Comparison of ENCODE assay signal across 9 mouse cellular contexts in genomic region chr19:45804593-45805368, GRCm38 (mm10). TPM values are rescaled to one million over a fixed set of nuclear protein-coding genes. Genes with fewer than 3 reads are reported as not detected.
DNase-seq lines count a peak whose midpoint lies in the region; ATAC-seq and TF ChIP-seq lines count a peak whose summit lies in the region.
"Had no signal": no experiment of that assay in that cellular context is flagged by ENCODE, and none has a peak within 500 bp of the region (broad histone marks: within the 10 kb centered on the region; RNA-seq: fewer than 3 reads in every experiment).

No protein-coding gene starts in this region.

- WGBS in embryonic facial prominence, embryonic 13.5 days = 24% methylated on average over 12 of the region's 12 CpGs
- 27% methylated on average over 12 of the region's 12 CpGs for WGBS in intestine, embryonic 14.5 days

- H3K9ac ChIP-seq in embryonic facial prominence, embryonic 13.5 days = no peak overlapping the region
- H3K9ac ChIP-seq in intestine, embryonic 14.5 days (ENCODE audit: low read length) = no peak overlapping the region
- H3K9ac ChIP-seq: embryonic facial prominence, embryonic 12.5 days had no signal

- intact Hi-C loops in heart, postnatal 36 days (cut with DNase I) = loop anchor here (2.0 kb wide), 2 partner anchors 148 to 210 kb away; no protein-coding TSS in a partner anchor
- intact Hi-C loops in left cerebral cortex, postnatal 25 days (cut with DNase I) = loop anchor here (2.0 to 10.0 kb wide), 2 partner anchors 210 to 1350 kb away; no protein-coding TSS in a partner anchor

- DNase-seq in heart, adult 11 months = peak; percentile 94
- no peak for DNase-seq in heart, postnatal 36 days
- DNase-seq in G1E (ENCODE audit: low spot score) = peak; percentile 75
- peak; percentile 64 for DNase-seq in intestine, embryonic 14.5 days (ENCODE audit: low spot score)
- DNase-seq in mesoderm, embryonic 11.5 days (ENCODE audit: low read depth, low spot score) = peak; percentile 67
- no peak for DNase-seq in left cerebral cortex, postnatal 25 days (ENCODE audit: low spot score in 2 of 2)
- DNase-seq in left cerebral cortex, adult 9 months (ENCODE audit: low spot score in 2 of 2) = no peak

- peaks cover 5% of the 10 kb centered on the region for H3K9me3 ChIP-seq in G1E (replicated peaks)
- no peaks in the 10 kb centered on the region for H3K9me3 ChIP-seq in embryonic facial prominence, embryonic 13.5 days
- H3K9me3 ChIP-seq in intestine, embryonic 14.5 days (ENCODE audit: control insufficient read depth, low read length) = no peaks in the 10 kb centered on the region
- H3K9me3 ChIP-seq: embryonic facial prominence, embryonic 12.5 days had no signal

- peak; percentile 75 for TF ChIP-seq CTCF in G1E (IDR thresholded peaks at IDR 0.05; ENCODE audit: low read depth, low read length)

- no peak overlapping the region for H3K4me2 ChIP-seq in embryonic facial prominence, embryonic 13.5 days
- no peak overlapping the region for H3K4me2 ChIP-seq in intestine, embryonic 14.5 days (ENCODE audit: low read length)
- H3K4me2 ChIP-seq: embryonic facial prominence, embryonic 12.5 days had no signal

- no peak overlapping the region for H3K27ac ChIP-seq in embryonic facial prominence, embryonic 13.5 days
- no peak overlapping the region for H3K27ac ChIP-seq in intestine, embryonic 14.5 days (ENCODE audit: low read depth)
- H3K27ac ChIP-seq: embryonic facial prominence, embryonic 12.5 days had no signal

- ATAC-seq in G1E (ENCODE audit: extremely low read depth, insufficient number of reproducible peaks, low FRiP score, poor library complexity, severe bottlenecking) = peak; percentile 28; the same call in 1 of the 2 replicates
- 0 out of 2 replicates have a peak, but pooled peaks have one; percentile 62 for ATAC-seq in embryonic facial prominence, embryonic 13.5 days (ENCODE audit: insufficient number of reproducible peaks, insufficient read depth, low FRiP score, low TSS enrichment, low read depth)
- ATAC-seq in intestine, embryonic 14.5 days (replicated peaks; ENCODE audit: low FRiP score, low TSS enrichment, low read depth) = 0 out of 2 replicates have a peak, but pooled peaks have one; percentile 43

- H3K4me3 ChIP-seq in G1E (ENCODE audit: low read depth, low read length) = no peak overlapping the region
- no peak overlapping the region for H3K4me3 ChIP-seq in embryonic facial prominence, embryonic 13.5 days
- no peak overlapping the region for H3K4me3 ChIP-seq in intestine, embryonic 14.5 days (ENCODE audit: low read depth, low read length)
- H3K4me3 ChIP-seq: embryonic facial prominence, embryonic 12.5 days had no signal

- H3K27me3 ChIP-seq in G1E (ENCODE audit: insufficient read depth, low read length) = peaks cover 25% of the 10 kb centered on the region
- no peaks in the 10 kb centered on the region; the same call in 1 of the 2 replicates for H3K27me3 ChIP-seq in embryonic facial prominence, embryonic 13.5 days
- H3K27me3 ChIP-seq in intestine, embryonic 14.5 days (replicated peaks; ENCODE audit: control insufficient read depth, insufficient read depth, low read length) = no peaks in the 10 kb centered on the region

- H3K36me3 ChIP-seq in G1E (replicated peaks) = no peaks in the 10 kb centered on the region
- no peaks in the 10 kb centered on the region for H3K36me3 ChIP-seq in embryonic facial prominence, embryonic 13.5 days
- H3K36me3 ChIP-seq in intestine, embryonic 14.5 days (ENCODE audit: control insufficient read depth, insufficient read depth, low read length) = no peaks in the 10 kb centered on the region
- H3K36me3 ChIP-seq: embryonic facial prominence, embryonic 12.5 days had no signal

- peaks cover 29% of the 10 kb centered on the region for H3K4me1 ChIP-seq in G1E (ENCODE audit: insufficient read depth, low read depth, low read length)
- peaks cover 6% of the 10 kb centered on the region; the same call in 1 of the 2 replicates for H3K4me1 ChIP-seq in embryonic facial prominence, embryonic 13.5 days
- H3K4me1 ChIP-seq in intestine, embryonic 14.5 days (replicated peaks; ENCODE audit: control insufficient read depth, insufficient read depth, low read length) = no peaks in the 10 kb centered on the region

RNA-seq across cellular contexts. Expression of gene Kcnip2, which starts 11.1 kb away (rescaled TPM):
- total RNA-seq in heart, postnatal 36 days (2021) = 100 to 1,000 TPM; 204 to 236 TPM
- not detected in 2 replicates for total RNA-seq in G1E (2014; fragmentation: Nextera tagmentation)
- total RNA-seq in G1E (2017) = 0.05 TPM in 1 of 2 replicates, not detected in the other
- not detected in 2 replicates for polyA plus RNA-seq in G1E (2012)
- polyA plus RNA-seq in embryonic facial prominence, embryonic 13.5 days (2015; fragmentation: Nextera tagmentation; extraction: Ambion mirVana) = 1.3 TPM in 2 replicates
- polyA plus RNA-seq in intestine, embryonic 14.5 days (2014; fragmentation: Nextera tagmentation; extraction: Ambion mirVana) = 1.3 and 1.6 TPM in 2 replicates
- 100 to 1,000 TPM; 141 to 165 TPM for total RNA-seq in left cerebral cortex, postnatal 25 days (2021)

RNA-seq across cellular contexts. Expression of gene Mgea5, which starts 21.1 kb away (rescaled TPM):
- 10 to 100 TPM; 74.5 to 76.1 TPM for total RNA-seq in heart, postnatal 36 days (2021)
- total RNA-seq in G1E (2014; fragmentation: Nextera tagmentation) (175 and 192 TPM in 2 replicates), G1E (2017) (247 and 283 TPM in 2 replicates)
- 66.4 and 74.3 TPM in 2 replicates for polyA plus RNA-seq in G1E (2012)
- polyA plus RNA-seq in embryonic facial prominence, embryonic 13.5 days (2015; fragmentation: Nextera tagmentation; extraction: Ambion mirVana) = 70.7 and 74.5 TPM in 2 replicates
- 55.0 and 58.9 TPM in 2 replicates for polyA plus RNA-seq in intestine, embryonic 14.5 days (2014; fragmentation: Nextera tagmentation; extraction: Ambion mirVana)
- total RNA-seq in left cerebral cortex, postnatal 25 days (2021) = 100 to 1,000 TPM; 159 to 160 TPM

RNA-seq across cellular contexts. Expression of gene Npm3, which starts 55.4 kb away (rescaled TPM):
- total RNA-seq in heart, postnatal 36 days (2021) = 10 to 100 TPM; 15.0 to 15.9 TPM
- total RNA-seq in G1E (2014; fragmentation: Nextera tagmentation) (66.5 and 68.4 TPM in 2 replicates), G1E (2017) (61.5 and 78.8 TPM in 2 replicates)
- polyA plus RNA-seq in G1E (2012) = 164 and 170 TPM in 2 replicates
- polyA plus RNA-seq in embryonic facial prominence, embryonic 13.5 days (2015; fragmentation: Nextera tagmentation; extraction: Ambion mirVana) = 16.8 and 17.7 TPM in 2 replicates
- 16.3 and 16.7 TPM in 2 replicates for polyA plus RNA-seq in intestine, embryonic 14.5 days (2014; fragmentation: Nextera tagmentation; extraction: Ambion mirVana)
- 1 to 10 TPM; 7.1 to 7.4 TPM for total RNA-seq in left cerebral cortex, postnatal 25 days (2021)

Comparison
In these comparisons a context has a peak if more than half of its experiments do, and no peak if none do; other contexts are left out.
1. DNase-seq: peak in heart, adult 11 months (single experiment), G1E (single experiment), intestine, embryonic 14.5 days (single experiment) and mesoderm, embryonic 11.5 days (single experiment); none in heart, postnatal 36 days (0 of 2), left cerebral cortex, postnatal 25 days (0 of 2) and left cerebral cortex, adult 9 months (0 of 2).
2. RNA of gene Kcnip2, which starts 11.1 kb away (total RNA-seq): 204 to 236 TPM in heart, postnatal 36 days and 141 to 165 TPM in left cerebral cortex, postnatal 25 days; 0.05 TPM in G1E; every median in the first group is over 100 times any median in the second.
3. Peak in every context shown above with its lines, with median percentiles within 50 percentile points of each other: ATAC-seq.